Comparison of ENCODE assay signal across 9 mouse cellular contexts in genomic region chr13:90928266-90928665, GRCm38 (mm10). TPM values are rescaled to one million over a fixed set of nuclear protein-coding genes. Genes with fewer than 3 reads are reported as not detected.
DNase-seq lines count a peak whose midpoint lies in the region; ATAC-seq lines count a peak whose summit lies in the region.
"Not testable (repeated sequence)": the region's sequence is repeated elsewhere in the genome, so short reads cannot be mapped to it uniquely, and the experiment has no call there.
"Had no signal": no experiment of that assay in that cellular context is flagged by ENCODE, and none has a peak within 500 bp of the region (broad histone marks: within the 10 kb centered on the region; RNA-seq: fewer than 3 reads in every experiment).

No protein-coding gene starts in this region.

- not testable (repeated sequence) for H3K27me3 ChIP-seq in limb, embryonic 11.5 days (ENCODE audit: control insufficient read depth, insufficient read depth, low read length)

- not testable (repeated sequence) for H3K9ac ChIP-seq in limb, embryonic 11.5 days (ENCODE audit: low read length)

- not testable (repeated sequence) for H3K4me2 ChIP-seq in limb, embryonic 11.5 days (ENCODE audit: low read depth, severe bottlenecking)

- not testable (repeated sequence) for ATAC-seq in limb, embryonic 11.5 days (ENCODE audit: insufficient number of reproducible peaks, low FRiP score, low TSS enrichment, low read depth)

- 93% methylated on average over 8 of the region's 10 CpGs for WGBS in limb, embryonic 11.5 days

- H3K27ac ChIP-seq in limb, embryonic 11.5 days (replicated peaks; ENCODE audit: low read depth, low read length) = not testable (repeated sequence)

- H3K4me1 ChIP-seq in limb, embryonic 11.5 days (ENCODE audit: control insufficient read depth, insufficient read depth, low read length) = not testable (repeated sequence)

- DNase-seq in R1 (ENCODE audit: low read depth, low spot score) (peak; percentile 33), ZHBTc4 (ENCODE audit: low read depth, low spot score) (peak; percentile 53)
- DNase-seq in heart, adult 11 months = peak; percentile 72
- DNase-seq in limb, embryonic 11.5 days (ENCODE audit: low spot score) = peak; percentile 4

- not testable (repeated sequence) for H3K9me3 ChIP-seq in limb, embryonic 11.5 days (ENCODE audit: control insufficient read depth, low read length)

- not testable (repeated sequence) for H3K4me3 ChIP-seq in limb, embryonic 11.5 days (ENCODE audit: low read depth, low read length)

- H3K36me3 ChIP-seq in limb, embryonic 11.5 days (ENCODE audit: control insufficient read depth, insufficient read depth, low read length) = peaks cover 14% of the 10 kb centered on the region

RNA-seq across cellular contexts. Expression of gene Rps23, which starts 5.5 kb away (rescaled TPM):
- polyA plus RNA-seq in limb, embryonic 11.5 days (2014; fragmentation: Nextera tagmentation; extraction: Ambion mirVana) = 287 and 289 TPM in 2 replicates

RNA-seq across cellular contexts. Expression of gene Atp6ap1l, which starts 23.1 kb away (rescaled TPM):
- 0.28 TPM in 1 of 2 replicates, not detected in the other for polyA plus RNA-seq in limb, embryonic 11.5 days (2014; fragmentation: Nextera tagmentation; extraction: Ambion mirVana)
- polyA plus RNA-seq: activated CD4-positive, CD25-positive, alpha-beta regulatory T cell, adult 4 months; adrenal gland, adult 2 months; C2C12; G1E; Patski had no signal

Comparison
In these comparisons a context has a peak if more than half of its experiments do, and no peak if none do; other contexts are left out.
1. DNase-seq: peak in every context shown above with its lines; median percentile 72 in heart, adult 11 months; 53 in ZHBTc4; 33 in R1; 4 in limb, embryonic 11.5 days.